Mouse (Mus musculus) CD4-positive, CD25-positive, alpha-beta regulatory T cell, adult 4 months (primary cell): ENCODE measurements around the gene Dab1. TPM values are rescaled to one million over a fixed set of nuclear protein-coding genes. Genes with fewer than 3 reads are reported as not detected.

Source experiments
- ATAC-seq: one replicate; pipeline ENCODE4 v1.8.0; 2017
- polyA plus RNA-seq, 2 experiments: library from polyadenylated mRNA; unstranded; fragments of 100-300 nt; shearing (Covaris generic); gene quantifications; one replicate each; pipeline ENCODE4 v1.2.1; 2017

Gene Dab1
- polyA plus RNA-seq, 2 experiments from 2014 or later, result 0.26 TPM; not detected in 1

DNA sequence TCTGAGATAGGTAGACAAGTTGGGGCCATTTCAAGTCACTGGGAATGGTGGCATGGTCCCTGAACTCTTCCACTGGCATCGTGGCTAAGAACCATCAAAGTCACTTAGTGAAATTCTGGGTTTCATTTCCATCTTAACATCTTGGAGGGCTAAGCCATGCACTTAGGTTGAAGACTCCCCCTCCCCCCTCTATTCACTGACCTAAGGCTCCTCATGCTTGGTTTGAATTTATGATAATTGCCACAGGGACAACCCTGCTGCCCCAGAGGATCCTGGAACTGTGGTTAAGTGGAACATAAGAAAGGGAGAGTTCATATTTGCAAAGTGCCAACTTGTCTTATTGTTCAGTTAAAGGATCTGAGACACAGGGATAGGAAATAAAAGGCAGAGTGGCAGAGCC is 375.2 kb downstream of the Dab1 start:
- ATAC-seq, result no peak

DNA sequence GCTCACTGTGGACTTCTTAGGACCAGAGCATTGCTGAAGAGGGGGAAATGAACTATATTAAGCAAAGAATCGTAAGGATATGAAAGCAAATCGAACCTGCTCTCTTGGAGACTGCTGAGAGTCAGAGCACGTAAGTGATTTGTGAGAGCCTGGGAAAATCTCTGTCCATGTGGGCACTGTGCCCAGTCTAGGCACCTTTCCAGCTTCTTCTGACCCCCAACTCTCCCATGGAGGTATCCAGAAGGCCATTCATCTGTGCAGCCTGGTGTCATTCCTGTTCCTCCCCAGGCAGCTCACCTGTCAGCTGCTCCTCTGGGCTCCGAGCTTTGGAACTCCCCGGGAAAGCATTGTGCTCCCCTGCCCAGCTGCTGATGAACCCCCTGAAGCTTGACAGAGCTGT is 389.2 kb downstream of the Dab1 start:
- ATAC-seq, result no peak

DNA sequence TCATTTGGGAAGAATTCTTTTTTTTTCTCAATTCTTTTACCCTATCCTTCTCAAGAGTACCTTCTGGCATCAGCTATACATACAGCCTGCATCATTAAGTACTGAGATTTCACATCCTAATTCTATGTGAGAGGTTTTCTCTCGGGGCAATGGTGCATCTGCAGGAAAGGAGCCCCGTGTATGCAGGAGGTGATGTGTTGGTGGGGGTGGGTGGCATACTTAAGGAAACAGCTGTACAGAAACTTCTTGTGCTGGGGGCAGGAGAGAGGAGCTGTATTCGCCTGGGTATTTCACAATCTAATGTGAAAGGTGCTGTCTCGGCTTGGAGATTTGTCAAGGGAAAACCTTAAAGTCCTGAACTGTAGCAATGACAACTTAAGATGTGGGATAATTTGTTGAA is 392.5 kb downstream of the Dab1 start:
- no peak for ATAC-seq

DNA sequence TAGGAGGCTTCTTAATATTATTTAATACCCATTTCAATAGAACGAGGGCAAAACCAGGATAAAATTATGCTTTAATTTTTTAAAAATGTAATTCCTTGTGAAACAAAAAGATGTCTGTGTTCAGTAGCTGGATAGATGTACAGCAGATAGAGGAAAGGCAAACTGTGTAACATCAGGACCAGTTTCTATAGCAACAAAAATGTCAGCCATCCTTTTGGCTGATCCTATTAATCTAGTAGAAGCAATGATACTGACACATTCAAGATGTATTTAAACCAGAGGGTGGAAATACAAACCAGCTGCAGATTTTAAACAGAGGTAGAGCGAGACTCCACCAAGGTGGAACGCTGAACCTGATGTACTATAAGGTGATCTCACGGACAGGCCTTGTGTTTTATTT is 393.0 kb downstream of the Dab1 start:
- no peak for ATAC-seq

DNA sequence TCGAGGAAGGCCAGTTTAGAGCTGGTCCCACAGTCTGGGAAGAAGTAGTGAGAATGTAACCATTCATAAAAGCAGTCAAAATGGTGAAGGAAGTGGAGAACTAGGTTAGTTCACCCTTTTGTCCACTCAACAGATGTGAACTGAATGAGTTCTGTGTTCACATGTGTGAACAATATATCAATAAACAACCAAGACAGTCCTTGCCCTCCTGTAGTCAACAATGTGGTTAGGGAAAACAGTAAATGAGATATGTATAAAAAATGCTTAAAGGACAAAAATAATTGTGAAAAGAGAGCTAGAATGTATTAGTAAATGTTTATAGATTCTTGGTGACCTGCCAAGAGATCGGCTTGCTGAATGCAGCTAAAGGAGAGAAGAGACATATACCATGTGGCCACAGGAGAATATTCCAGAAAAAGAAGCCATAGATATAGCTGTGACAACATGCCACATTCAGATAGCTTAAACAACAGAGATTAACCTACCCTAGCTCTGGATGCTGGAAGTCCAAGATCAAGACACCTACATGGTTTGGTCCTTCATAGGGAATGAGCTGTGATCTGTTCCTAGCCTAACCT is 406.0 kb downstream of the Dab1 start:
- ATAC-seq, result no peak

DNA sequence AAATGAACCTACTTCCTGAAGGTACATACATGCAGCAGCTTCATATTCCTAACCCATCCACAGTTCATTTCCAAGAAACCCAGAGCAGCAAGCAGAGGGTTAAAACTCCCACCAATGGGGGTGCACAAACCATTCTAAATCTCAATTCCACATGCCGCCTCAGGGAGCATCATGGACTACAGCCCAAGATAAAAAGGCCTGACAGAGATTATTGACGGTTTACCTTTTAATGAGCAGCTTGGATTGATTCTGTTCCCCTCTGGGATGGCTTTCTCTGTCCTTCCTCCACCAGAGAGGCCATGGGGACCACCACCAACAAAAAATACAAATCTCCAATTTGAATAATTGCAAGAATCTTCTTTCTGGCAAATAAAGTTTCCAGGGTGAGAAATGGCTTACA is 407.7 kb downstream of the Dab1 start:
- no peak for ATAC-seq

DNA sequence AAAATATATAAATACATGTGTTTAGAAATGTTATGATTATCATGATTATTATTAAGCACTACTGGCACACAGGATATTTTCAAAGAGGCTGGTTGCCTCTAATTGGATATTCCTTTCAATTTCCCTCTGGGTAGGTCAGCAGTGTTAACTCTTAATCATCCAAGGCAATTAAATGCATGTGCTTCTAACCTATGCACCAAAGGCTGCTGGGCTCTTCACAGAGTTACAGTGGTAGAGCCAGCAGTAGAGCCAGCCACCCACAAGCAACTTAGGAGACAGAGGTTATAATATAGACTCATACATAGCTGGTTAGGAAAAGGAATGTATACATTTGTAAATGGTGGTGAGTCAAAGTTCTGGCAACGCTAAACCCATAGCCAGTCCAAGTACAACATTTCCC is 408.1 kb downstream of the Dab1 start:
- ATAC-seq, result no peak

DNA sequence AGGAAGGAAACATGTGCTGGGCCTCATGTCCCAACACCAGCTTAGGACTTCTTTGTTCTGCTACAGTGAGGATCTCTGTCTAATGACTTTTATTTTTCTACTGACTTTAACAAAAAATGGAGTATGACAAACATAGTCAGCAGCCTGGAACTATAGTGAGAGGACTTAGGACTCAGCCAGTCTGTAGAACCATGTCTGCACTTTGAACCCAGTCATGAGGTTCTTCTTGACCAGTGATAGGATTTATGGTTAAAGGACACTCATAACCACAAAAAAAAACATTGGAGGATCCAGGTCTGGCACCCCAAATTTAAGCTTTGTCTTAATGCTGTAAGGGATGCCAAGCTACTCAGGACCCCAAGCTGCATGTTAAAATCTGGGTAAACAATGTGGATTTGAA is 416.9 kb downstream of the Dab1 start:
- no peak for ATAC-seq

DNA sequence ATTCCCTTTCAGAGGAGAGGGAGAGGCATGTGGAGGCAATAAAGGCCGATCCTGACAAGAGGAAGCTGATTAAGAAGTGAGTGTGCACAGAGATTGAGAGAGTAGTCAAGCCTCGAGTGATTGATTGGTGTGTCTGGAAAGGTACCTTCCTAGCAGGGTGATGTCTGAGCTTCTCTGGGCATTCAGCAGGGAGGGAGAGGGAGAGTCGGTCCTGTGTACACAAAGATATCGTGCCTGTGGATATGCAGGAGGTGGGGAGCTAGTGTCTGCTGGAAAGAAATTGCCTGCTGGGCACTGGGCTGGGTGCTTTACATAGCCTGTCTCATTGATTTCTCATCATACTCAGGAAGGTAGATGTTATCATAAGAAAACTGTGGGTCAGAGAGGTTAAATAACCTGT is 420.4 kb downstream of the Dab1 start:
- no peak for ATAC-seq

DNA sequence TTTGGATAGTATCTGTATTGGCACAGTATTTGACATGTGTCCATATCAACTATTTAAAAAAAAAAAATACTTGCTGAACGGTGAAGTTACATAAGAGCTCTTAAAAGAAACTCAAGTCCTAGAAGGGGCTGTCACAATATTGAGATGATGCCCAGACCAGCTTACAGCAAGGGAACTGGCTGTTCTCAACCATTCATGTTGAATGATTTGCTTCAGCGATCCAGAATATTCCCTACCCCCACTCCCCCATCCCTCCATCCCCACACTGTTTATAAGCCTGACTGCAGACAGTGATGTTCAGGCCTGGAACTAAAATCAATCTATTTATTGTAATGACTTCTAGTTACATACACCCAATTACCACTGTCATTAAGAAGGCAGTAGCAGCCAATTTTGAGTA is 424.3 kb downstream of the Dab1 start:
- no peak for ATAC-seq

DNA sequence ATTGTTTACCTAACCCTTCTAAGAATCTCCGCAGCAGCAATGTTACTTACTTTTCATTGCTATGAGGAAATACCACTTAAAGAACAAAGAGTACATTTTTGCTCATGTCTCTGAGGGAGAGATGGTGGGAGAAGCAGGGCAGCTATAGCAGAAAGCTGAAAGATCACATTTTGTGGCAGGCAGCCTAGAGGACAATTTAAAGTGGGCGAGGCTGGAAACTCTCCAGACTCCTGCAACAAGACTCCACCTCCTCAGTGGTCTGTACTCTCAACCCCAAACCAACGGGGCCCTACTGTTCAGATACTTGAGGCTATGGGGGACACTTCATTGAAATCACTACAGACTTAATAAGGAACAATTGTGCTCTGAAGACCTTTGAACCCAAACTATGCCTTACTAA is 425.5 kb downstream of the Dab1 start:
- ATAC-seq, result no peak

DNA sequence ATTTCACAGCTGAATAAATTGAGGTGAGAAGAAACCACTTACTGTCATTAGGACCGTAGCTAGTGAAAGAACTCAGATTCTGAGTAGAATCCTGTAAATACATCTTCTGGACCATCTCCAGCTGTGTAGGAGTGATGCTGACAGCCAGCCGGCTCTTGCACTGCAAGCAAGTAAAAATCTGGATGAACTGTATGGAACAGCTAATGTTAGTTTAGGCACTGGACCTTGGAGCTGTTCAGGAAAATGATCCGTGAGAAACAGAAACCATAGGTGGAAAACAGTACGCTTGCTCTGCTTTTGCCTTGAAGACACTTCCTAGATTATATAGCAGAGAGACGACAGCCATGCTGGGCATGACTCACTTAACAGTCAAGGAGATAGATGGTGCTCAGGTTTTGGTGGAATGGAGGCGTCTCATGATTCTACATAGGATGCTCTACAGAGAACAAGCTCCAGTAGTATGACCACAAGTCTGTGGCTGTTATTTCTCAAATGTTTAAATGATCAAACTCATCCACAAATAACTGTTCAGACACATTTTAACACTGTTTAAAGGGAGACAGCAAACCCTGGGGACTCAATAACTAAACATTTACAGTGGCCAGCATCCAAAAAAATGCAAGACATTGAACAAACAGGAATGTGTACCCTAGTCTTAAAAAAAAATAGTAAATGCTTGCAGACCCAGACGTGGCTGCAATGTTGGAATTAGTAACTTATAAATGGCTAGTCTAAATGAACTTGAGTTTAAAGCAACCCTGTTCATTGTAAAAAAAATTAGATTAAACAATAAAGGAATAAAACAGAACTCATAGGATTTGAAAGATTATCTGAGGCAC is 429.0 kb downstream of the Dab1 start:
- ATAC-seq, result no peak

DNA sequence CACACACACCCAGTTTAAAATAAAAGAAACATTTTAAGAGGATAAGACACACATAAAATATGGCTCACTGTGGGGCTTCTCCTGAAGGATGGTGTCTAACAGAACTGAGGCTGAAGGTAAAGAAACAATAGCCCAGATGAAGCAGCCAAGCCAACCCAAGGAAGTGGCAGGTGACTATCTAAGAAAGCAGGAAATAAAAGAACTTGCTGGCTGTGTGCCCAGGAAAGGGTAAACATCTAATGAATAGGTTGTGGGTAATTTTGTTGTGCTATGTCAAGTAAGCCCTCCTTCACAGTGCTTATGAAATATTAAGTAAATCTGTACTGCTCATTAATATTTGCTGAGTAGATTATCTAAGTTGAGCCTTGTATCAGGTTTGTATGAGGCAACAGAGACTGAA is 438.0 kb downstream of the Dab1 start:
- ATAC-seq, result no peak

DNA sequence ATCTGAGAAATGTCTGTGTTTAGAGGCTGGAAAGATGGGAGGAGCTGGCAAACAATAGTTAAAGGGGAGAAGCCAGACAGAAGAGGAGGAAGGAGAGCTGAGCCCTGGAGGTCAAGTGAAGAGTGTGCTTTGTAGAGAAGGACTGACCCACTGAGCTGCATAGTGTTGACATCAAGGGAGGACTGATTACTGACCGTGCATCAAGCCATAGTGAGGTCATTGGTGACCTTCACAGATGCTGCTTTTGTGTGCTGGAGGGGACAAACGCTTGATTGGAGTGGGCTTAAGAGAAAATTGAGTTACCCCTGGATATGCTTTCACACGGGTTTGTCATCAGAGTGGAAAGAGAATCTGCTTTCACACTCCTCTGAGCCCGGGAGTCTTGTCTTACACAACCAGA is 440.4 kb downstream of the Dab1 start:
- no peak for ATAC-seq

DNA sequence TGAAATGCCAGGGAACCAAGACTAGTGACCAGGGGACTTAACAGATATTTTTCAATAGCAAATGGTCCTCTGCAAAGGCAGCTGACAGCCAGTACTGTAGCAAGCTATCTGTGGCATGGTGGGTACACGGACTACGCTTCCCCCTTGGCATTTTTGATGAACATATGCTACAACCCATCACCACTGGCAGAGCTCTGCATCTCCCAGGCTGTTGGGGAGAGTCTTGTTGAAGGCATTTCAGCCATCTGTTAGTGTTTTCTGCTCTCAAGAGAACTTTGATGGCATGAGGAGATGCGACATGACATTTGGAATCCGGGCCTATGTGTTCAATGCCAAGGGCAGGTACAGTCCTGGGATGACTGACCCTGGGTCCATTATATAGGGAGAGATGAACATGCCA is 443.2 kb downstream of the Dab1 start:
- ATAC-seq, result no peak

DNA sequence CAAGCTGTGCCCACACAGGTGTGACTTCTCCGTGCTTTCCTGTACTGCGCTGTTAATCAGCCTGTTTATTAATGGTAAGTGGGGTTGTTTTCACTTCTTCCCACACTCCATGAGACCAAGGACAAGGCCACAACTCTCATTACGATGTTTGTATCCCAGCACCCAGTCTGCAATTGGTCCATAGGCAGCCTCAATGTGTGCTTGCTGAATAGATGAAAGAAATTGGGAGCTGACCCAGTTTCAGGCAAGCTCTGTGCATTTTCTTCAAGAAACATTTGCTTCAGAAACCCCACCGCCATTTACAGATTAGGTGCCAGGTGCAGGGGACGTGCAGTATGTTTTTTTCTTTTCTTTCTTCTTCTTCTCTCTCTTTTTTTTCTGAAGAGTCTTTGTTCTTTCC is 447.7 kb downstream of the Dab1 start:
- ATAC-seq, result no peak

DNA sequence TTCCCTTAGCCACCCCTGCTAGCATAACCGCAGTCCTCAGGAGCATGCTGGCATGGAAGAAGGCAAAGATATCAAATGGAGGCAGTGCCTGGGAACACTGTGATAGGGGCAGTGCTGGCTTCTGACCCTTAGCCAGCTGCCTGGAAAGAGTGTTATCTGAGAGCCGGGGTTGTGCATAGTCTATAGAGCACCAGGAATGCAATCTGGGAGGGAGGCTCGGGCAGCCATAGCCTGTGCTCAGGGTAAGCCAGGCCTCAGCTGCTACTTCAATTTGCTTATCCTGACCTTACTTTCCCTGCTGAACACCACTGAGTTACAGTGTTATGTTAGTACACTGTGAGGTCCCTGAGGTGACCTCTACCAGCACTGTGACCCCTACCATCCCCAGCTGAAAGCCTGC is 448.6 kb downstream of the Dab1 start:
- no peak for ATAC-seq

DNA sequence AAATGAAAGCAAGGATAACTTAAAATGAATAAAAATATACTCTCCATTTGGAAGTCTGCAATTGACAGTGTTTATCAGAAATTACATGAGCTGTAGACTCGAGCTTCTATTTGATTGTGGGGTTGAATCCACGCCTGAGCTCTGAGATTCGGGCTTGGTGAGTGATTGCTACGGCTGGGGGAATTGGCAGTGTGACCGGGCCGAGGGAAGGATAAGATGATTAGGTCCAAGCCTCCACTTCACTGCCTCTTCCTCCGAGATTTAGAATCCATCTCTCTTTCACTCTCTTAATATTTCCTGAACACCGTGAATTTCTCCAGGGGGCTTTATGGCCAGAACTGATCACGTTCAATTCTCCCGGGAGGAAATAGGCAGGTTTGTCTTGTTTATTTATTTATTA is 452.1 kb downstream of the Dab1 start:
- ATAC-seq, result no peak

DNA sequence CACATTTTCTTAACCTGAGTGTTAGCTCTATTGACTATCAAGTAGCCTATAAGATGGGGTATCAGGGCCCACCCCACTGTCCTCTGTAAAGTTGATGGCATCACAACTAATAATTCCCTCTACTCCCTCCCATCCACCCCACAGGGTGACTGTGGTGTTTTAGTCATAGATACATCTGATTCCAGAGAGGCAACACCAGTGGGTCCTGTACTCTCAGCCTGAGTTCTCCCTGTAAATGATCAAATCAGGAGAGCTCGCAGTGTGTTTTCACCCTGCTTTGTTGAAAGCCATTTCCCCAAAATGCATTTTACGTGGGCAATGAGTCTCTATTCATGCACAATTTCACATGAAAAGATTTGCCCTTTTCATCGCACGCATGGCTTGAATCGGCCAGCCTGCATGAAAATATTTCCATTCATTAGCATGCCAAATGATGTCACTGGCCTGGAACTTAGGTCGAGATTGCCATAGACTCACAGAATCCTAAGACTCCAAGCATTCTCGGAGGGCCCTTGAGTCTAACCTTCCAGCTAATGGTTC is 454.8 kb downstream of the Dab1 start:
- ATAC-seq, result no peak

DNA sequence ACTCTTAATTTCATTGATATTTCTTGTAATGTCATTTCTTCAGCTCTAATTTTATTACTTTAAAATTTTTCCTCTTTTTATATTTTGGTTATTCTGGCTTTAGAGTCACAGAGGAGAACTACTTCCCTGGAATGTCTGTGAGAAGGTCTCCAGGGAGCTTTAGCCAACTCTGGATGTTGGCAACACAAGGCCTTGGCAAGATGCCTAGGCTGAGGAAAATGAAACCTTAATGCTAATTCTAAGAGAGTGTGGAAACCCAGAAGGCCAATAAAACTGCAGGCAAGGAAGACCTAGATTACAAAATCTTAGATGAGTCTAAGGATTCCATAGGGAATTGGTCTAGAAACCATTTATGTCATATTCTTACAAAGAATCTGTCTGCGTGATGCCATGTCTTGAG is 458.6 kb downstream of the Dab1 start:
- no peak for ATAC-seq

DNA sequence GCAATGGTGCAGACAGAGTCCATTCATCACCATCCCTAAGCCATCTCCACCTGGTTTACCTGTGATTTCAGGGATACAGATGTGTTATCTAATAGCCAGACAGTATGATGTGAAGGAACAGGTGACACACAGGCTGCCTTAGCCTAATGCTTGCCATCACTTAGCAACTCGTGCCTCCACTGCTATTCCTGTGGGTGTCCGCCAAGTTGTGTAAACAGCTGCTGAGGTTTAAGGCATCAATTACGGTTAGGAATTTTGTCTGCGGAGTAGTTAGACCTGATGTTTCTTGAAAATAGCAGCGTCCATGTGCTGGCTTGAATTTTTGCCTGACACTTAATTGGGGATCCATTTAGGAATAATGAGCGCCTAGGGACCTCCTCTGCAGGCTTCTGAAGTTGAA is 487.1 kb downstream of the Dab1 start:
- no peak for ATAC-seq

DNA sequence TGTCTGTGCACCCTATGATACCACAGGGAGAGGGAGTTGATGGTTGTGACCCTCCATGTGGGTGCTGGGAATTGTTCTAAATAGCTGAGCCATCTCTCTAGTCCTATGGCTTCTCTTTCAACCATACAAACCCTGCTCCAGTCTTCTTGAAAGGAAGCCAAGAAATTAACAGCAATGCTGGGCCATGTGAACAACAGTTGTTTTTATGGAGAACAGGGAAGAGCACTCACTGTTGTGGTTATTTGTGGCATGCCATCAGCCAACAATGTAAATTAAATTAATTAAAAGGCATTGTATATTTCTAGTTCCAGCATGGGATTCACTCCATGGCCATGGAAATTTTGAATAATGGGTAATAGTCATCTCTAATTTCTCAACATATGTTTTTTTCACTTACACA is 492.5 kb downstream of the Dab1 start:
- ATAC-seq, result no peak

DNA sequence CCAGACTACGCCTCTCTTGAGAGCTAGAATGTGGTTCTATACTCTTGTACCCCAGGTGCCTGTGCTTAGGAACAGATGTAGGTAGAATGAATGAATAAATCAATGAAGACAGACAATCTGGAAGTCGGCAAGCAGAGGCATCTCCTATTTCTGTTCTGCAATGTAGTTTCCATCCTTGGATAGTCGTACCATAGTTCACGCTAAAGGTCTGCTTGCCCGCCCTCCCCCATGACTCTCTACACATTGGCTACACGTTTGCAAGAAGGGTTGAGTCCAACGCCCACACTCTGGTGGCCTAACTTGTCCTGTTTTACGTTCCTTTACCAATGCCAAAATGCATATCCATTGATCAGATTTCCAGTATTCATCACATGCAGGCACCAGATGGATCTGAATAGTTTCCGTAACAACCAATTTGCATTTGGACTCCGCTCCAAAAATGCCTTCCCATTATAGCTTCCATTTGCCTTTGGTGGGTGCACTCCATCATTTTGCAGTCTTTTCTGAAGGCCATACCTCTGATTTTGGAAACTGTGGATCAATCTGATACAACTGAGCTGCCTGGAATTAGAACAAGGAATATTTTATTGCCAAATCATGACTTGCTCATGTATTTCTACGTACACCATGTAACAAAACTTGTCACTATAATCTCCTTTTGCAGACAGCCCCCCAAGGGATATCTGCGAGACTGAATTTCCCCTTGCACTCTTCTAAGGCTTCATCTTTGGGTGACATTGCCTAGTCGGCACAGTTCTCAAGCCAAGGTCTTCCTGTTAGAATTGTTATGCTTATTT is 494.2 kb downstream of the Dab1 start:
- ATAC-seq, result no peak

DNA sequence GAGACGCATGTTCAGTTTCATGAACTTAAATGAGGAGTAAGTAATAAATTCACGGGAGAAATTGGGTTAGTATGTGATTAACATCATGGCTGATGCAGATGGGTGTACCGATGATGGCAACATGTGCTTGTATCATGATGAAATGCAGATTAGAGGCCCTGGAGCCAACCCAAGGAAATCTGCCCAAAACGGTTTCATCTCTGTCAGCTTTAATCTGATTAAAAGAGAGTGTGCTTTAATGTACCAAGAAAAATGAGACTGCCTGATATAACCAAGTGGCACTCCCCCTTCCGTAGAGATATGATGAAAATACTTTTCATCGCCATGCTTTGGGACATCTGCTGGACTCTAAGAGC is 494.8 kb downstream of the Dab1 start:
- ATAC-seq, result no peak
